Mouse (Mus musculus) hindbrain, postnatal 0 days (tissue): ENCODE measurements at regions not wholly inside any gene's neighbourhood (a gene's known extent, or its start where the extent isn't known, plus 50 kb on each side); places are given as distances from the start of the nearest gene placed in this dataset.
A peak's percentile ranks its signal among the peaks of the same experiment; 100 is the strongest.

Experiments
- ATAC-seq: fragments of 200-750 bp; cut with Nextera tagmentation; 2 replicates; pipeline ENCODE4 v1.8.0; 2017; ENCODE audit warnings: mild to moderate bottlenecking, moderate TSS enrichment, moderate library complexity
- DNase-seq: peaks from one replicate; pipeline ENCODE4 v3.0.0-alpha.2; 2015; ENCODE audit warnings: low spot score
- H3K27ac ChIP-seq: fragments of 300-500 bp; sonication (generic); 2 replicates; pipeline ENCODE4 v1.5.1; 2014; ENCODE audit warnings: mild to moderate bottlenecking
- H3K27me3 ChIP-seq: fragments of 300-500 bp; sonication (generic); 2 replicates; pipeline ENCODE4 v1.6.1; 2014; ENCODE audit warnings: low read length, mixed read lengths; ENCODE audit not compliant: insufficient read depth
- H3K36me3 ChIP-seq: fragments of 300-500 bp; sonication (generic); 2 replicates; pipeline ENCODE4 v1.6.1; 2014; ENCODE audit warnings: low read length, mixed read lengths; ENCODE audit not compliant: insufficient read depth
- H3K4me1 ChIP-seq: fragments of 300-500 bp; sonication (generic); 2 replicates; pipeline ENCODE4 v1.6.1; 2014; ENCODE audit warnings: antibody characterized with exemption, low read length, mixed read lengths; ENCODE audit not compliant: insufficient read depth
- H3K4me2 ChIP-seq: fragments of 300-500 bp; sonication (generic); 2 replicates; pipeline ENCODE4 v1.6.1; 2014; ENCODE audit warnings: low read depth, mild to moderate bottlenecking, low read length, moderate library complexity, mixed read lengths
- H3K4me3 ChIP-seq: fragments of 300-500 bp; sonication (generic); 2 replicates; pipeline ENCODE4 v1.5.1; 2014; ENCODE audit warnings: low read length
- H3K9ac ChIP-seq: fragments of 300-500 bp; sonication (generic); replicated peaks from 2 replicates; pipeline ENCODE4 v1.6.1; 2014; ENCODE audit warnings: mild to moderate bottlenecking, low read length, moderate library complexity, mixed read lengths
- H3K9me3 ChIP-seq: fragments of 300-500 bp; sonication (generic); 2 replicates; pipeline ENCODE4 v1.6.1; 2016; ENCODE audit warnings: low read length, mixed read lengths
- CTCF ChIP-seq: IDR thresholded peaks from 2 replicates; pipeline ENCODE4 v1.5.1; 2016; ENCODE audit warnings: antibody characterized with exemption, control low read depth, low read depth
- WGBS: fragments of 180-500 bp; shearing (Covaris S2); extraction: QIAGEN DNeasy Blood & Tissue Kit; methylation state at CpG from one replicate; pipeline ENCODE4 v1.1.7; 2014; 5-methylcytosine and 5-hydroxymethylcytosine counted together

GRCm38 (mm10) chr5:106773201-106773934 lies 76.3 kb upstream of the Zfp644 start:
- no peak overlapping the region for H3K4me3 ChIP-seq
- no peaks in the 10 kb centered on the region for H3K9me3 ChIP-seq
- H3K4me2 ChIP-seq, result no peak overlapping the region
- no peaks in the 10 kb centered on the region for H3K27me3 ChIP-seq
- TF ChIP-seq CTCF, result no peak
- no peak overlapping the region for H3K9ac ChIP-seq
- 44% methylated on average over 3 of the region's 3 CpGs for WGBS
- DNase-seq (peak; percentile 37), ATAC-seq (no peak)
- no peaks in the 10 kb centered on the region for H3K36me3 ChIP-seq
- H3K27ac ChIP-seq, result no peak overlapping the region
- no peaks in the 10 kb centered on the region for H3K4me1 ChIP-seq

GRCm38 (mm10) chr5:106771029-106771428 lies 73.9 kb upstream of the Zfp644 start:
- Histone ChIP-seq H3K36me3 (no peaks in the 10 kb centered on the region), H3K9me3 (no peaks in the 10 kb centered on the region), H3K27me3 (no peaks in the 10 kb centered on the region), H3K4me1 (no peaks in the 10 kb centered on the region), H3K9ac (no peak overlapping the region), H3K27ac (no peak overlapping the region), H3K4me3 (no peak overlapping the region), H3K4me2 (no peak overlapping the region)
- TF ChIP-seq CTCF, result no peak
- ATAC-seq (no peak), DNase-seq (no peak)
- WGBS, result 90% methylated on average over 1 of the region's 1 CpGs

- Histone ChIP-seq H3K27ac (no peak overlapping the region), H3K4me2 (no peak overlapping the region), H3K36me3 (no peaks in the 10 kb centered on the region), H3K9ac (no peak overlapping the region), H3K4me3 (no peak overlapping the region), H3K4me1 (no peaks in the 10 kb centered on the region), H3K9me3 (no peaks in the 10 kb centered on the region), H3K27me3 (no peaks in the 10 kb centered on the region)
- no peak for TF ChIP-seq CTCF
- WGBS, result 88% methylated on average over 3 of the region's 3 CpGs
- DNase-seq, result no peak
- no peak for ATAC-seq
Measured at GRCm38 (mm10) chr5:106765335-106765734, 68.2 kb upstream of the Zfp644 start.

GRCm38 (mm10) chr5:106763283-106763682 lies 66.2 kb upstream of the Zfp644 start:
- ATAC-seq (peak; percentile 68; the same call in 1 of the 2 replicates), DNase-seq (peak; percentile 14)
- no peak for TF ChIP-seq CTCF
- no peak overlapping the region for H3K9ac ChIP-seq
- no peaks in the 10 kb centered on the region for H3K36me3 ChIP-seq
- no peak overlapping the region for H3K4me3 ChIP-seq
- H3K9me3 ChIP-seq, result no peaks in the 10 kb centered on the region
- WGBS, result 40% methylated on average over 3 of the region's 3 CpGs
- no peak overlapping the region for H3K27ac ChIP-seq
- no peak overlapping the region for H3K4me2 ChIP-seq
- H3K4me1 ChIP-seq, result no peaks in the 10 kb centered on the region
- peaks cover 1% of the 10 kb centered on the region; the same call in 1 of the 2 replicates for H3K27me3 ChIP-seq

- Histone ChIP-seq H3K9me3 (no peaks in the 10 kb centered on the region), H3K9ac (no peak overlapping the region), H3K4me3 (peak overlapping the region; percentile 20; the same call in 1 of the 2 replicates), H3K4me1 (no peaks in the 10 kb centered on the region), H3K27ac (no peak overlapping the region), H3K27me3 (peaks cover 9% of the 10 kb centered on the region; the same call in 1 of the 2 replicates), H3K36me3 (no peaks in the 10 kb centered on the region), H3K4me2 (peak overlapping the region; percentile 55)
- TF ChIP-seq CTCF, result no peak
- ATAC-seq, result no peak
- WGBS, result 13% methylated on average over 16 of the region's 16 CpGs
- no peak for DNase-seq
Measured at GRCm38 (mm10) chr5:106758036-106758435, 60.9 kb upstream of the Zfp644 start.

- H3K9me3 ChIP-seq, result no peaks in the 10 kb centered on the region
Measured at GRCm38 (mm10) chr5:106757436-106757835, 60.3 kb upstream of the Zfp644 start.

GRCm38 (mm10) chr5:106756937-106757371 lies 59.9 kb upstream of the Zfp644 start:
- H3K4me2 ChIP-seq, result peak overlapping the region; percentile 55
- no peaks in the 10 kb centered on the region for H3K4me1 ChIP-seq
- TF ChIP-seq CTCF, result no peak
- H3K27me3 ChIP-seq, result peaks cover 9% of the 10 kb centered on the region; the same call in 1 of the 2 replicates
- no peaks in the 10 kb centered on the region for H3K9me3 ChIP-seq
- no peak overlapping the region for H3K27ac ChIP-seq
- peak overlapping the region; percentile 20 for H3K4me3 ChIP-seq
- H3K9ac ChIP-seq, result no peak overlapping the region
- 2% methylated on average over 10 of the region's 10 CpGs for WGBS
- no peaks in the 10 kb centered on the region for H3K36me3 ChIP-seq
- DNase-seq, result peak; percentile 63
- peak; percentile 89 for ATAC-seq

More at GRCm38 (mm10) chr5:106757436-106757835, 60.3 kb upstream of the Zfp644 start:
- no peak for DNase-seq
- H3K9ac ChIP-seq, result no peak overlapping the region
- no peak overlapping the region for H3K27ac ChIP-seq
- no peak for TF ChIP-seq CTCF
- H3K4me2 ChIP-seq, result peak overlapping the region; percentile 55
- H3K4me1 ChIP-seq, result no peaks in the 10 kb centered on the region
- H3K27me3 ChIP-seq, result peaks cover 9% of the 10 kb centered on the region; the same call in 1 of the 2 replicates
- no peaks in the 10 kb centered on the region for H3K36me3 ChIP-seq
- WGBS, result 2% methylated on average over 14 of the region's 14 CpGs
- peak overlapping the region; percentile 20 for H3K4me3 ChIP-seq
- ATAC-seq, result peak; percentile 21
